ENCODE assay signal across 23 mouse cellular contexts in the genomic region with DNA sequence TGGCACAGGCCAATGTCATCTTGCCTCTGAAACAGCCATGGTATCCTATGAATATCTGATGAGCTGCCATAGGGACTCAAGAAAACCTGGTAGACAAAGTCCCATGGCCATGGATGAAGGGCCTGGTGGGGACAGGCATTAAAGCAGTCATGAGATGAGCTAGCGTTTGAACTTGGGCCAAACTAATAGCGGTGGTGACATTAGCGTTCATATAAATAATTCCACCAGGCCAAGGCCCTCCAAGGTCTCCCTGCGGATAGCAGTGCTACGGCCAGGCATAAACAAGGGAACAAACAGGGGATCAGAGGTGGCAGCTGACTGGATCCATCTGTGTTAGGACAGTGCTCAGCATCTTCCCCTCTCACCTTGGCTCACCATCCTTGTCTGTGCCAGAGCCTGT. TPM values are rescaled to one million over a fixed set of nuclear protein-coding genes. Genes with fewer than 3 reads are reported as not detected.
A peak's percentile ranks its signal among the peaks of the same experiment; 100 is the strongest.
DNase-seq lines count a peak whose midpoint lies in the region; ATAC-seq and TF ChIP-seq lines count a peak whose summit lies in the region.
"Had no signal": no experiment of that assay in that cellular context is flagged by ENCODE, and none has a peak within 500 bp of the region (broad histone marks: within the 10 kb centered on the region; RNA-seq: fewer than 3 reads in every experiment).

No protein-coding gene starts in this region.

- no peak overlapping the region for H3K27ac ChIP-seq in lung, embryonic 14.5 days (ENCODE audit: low read depth)
- H3K27ac ChIP-seq: embryonic facial prominence, embryonic 10.5 days; embryonic facial prominence, embryonic 12.5 days; forebrain, embryonic 13.5 days; forebrain, embryonic 15.5 days had no signal

- WGBS in lung, embryonic 14.5 days, result 53% methylated on average over 5 of the region's 5 CpGs

- no peak for TF ChIP-seq CTCF in lung, embryonic 14.5 days (IDR thresholded peaks at IDR 0.05; ENCODE audit: low read depth)

- no peaks in the 10 kb centered on the region for H3K9me3 ChIP-seq in lung, embryonic 14.5 days (ENCODE audit: low read depth, low read length)
- H3K9me3 ChIP-seq: embryonic facial prominence, embryonic 10.5 days; embryonic facial prominence, embryonic 12.5 days; forebrain, embryonic 13.5 days; forebrain, embryonic 15.5 days had no signal

- no peaks in the 10 kb centered on the region for H3K36me3 ChIP-seq in lung, embryonic 14.5 days (ENCODE audit: insufficient read depth)
- H3K36me3 ChIP-seq: embryonic facial prominence, embryonic 10.5 days; embryonic facial prominence, embryonic 12.5 days; forebrain, embryonic 15.5 days; G1E had no signal

- no peak for ATAC-seq in lung, embryonic 14.5 days (ENCODE audit: insufficient read depth)
- ATAC-seq: activated CD4-positive, CD25-positive, alpha-beta regulatory T cell, adult 4 months; CD4-positive, CD25-positive, alpha-beta regulatory T cell, adult 4 months; forebrain, embryonic 13.5 days; forebrain, embryonic 15.5 days; forebrain, postnatal 0 days; Patski had no signal

- H3K27me3 ChIP-seq in lung, embryonic 14.5 days (ENCODE audit: insufficient read depth, low read length), result no peaks in the 10 kb centered on the region
- H3K27me3 ChIP-seq: forebrain, embryonic 15.5 days had no signal

- no peak overlapping the region for H3K9ac ChIP-seq in lung, embryonic 14.5 days
- H3K9ac ChIP-seq: embryonic facial prominence, embryonic 12.5 days; forebrain, embryonic 13.5 days; forebrain, embryonic 15.5 days; forebrain, postnatal 0 days had no signal

- H3K4me3 ChIP-seq in lung, embryonic 14.5 days (ENCODE audit: low read depth, low read length), result no peak overlapping the region
- H3K4me3 ChIP-seq: embryonic facial prominence, embryonic 10.5 days; embryonic facial prominence, embryonic 12.5 days; forebrain, embryonic 13.5 days; forebrain, embryonic 15.5 days had no signal

- H3K4me2 ChIP-seq in lung, embryonic 14.5 days, result no peak overlapping the region
- H3K4me2 ChIP-seq: embryonic facial prominence, embryonic 12.5 days; forebrain, embryonic 13.5 days; forebrain, embryonic 15.5 days had no signal

- DNase-seq in adrenal gland, adult (ENCODE audit: inconsistent age in 2 of 2, low spot score in 1 of 2), result peak; percentile 53 to 84
- no peak for DNase-seq in adrenal gland, postnatal 25 days
- DNase-seq in lung, embryonic 14.5 days, result peak; percentile 28
- no peak for DNase-seq in lung, adult 18-20 months
- DNase-seq in adrenal gland, postnatal 14 days, result peak; percentile 63
- DNase-seq in spleen, adult 12 weeks (ENCODE audit: low spot score), result no peak
- no peak for DNase-seq in kidney, postnatal 10 days
- DNase-seq: B cell, adult 2 months; cerebellum, adult 11-12 months; cerebellum, adult 2 months; cerebellum, adult 9-10 months; cerebellum, postnatal 10 days; cerebellum, postnatal 25 days; forebrain, postnatal 0 days had no signal

- no peaks in the 10 kb centered on the region for H3K4me1 ChIP-seq in lung, embryonic 14.5 days (ENCODE audit: insufficient read depth)

RNA-seq across cellular contexts. Expression of gene Shisal1, which starts 21.2 kb away (rescaled TPM):
- 0.76 and 1.4 TPM in 2 replicates for total RNA-seq in adrenal gland, postnatal 25 days (2021)
- polyA plus RNA-seq in lung, embryonic 14.5 days (2014; fragmentation: Nextera tagmentation; extraction: Ambion mirVana), result 1.1 and 1.9 TPM in 2 replicates
- total RNA-seq in adrenal gland, postnatal 14 days (2021), result 1.8 and 2.6 TPM in 2 replicates
- total RNA-seq: CH12.LX had no signal
- polyA plus RNA-seq: activated CD4-positive, CD25-positive, alpha-beta regulatory T cell, adult 4 months; CD4-positive, CD25-positive, alpha-beta regulatory T cell, adult 4 months; G1E had no signal

Comparison
In these comparisons a context has a peak if more than half of its experiments do, and no peak if none do; other contexts are left out.
1. DNase-seq: peak in adrenal gland, adult (2 of 2), lung, embryonic 14.5 days (single experiment) and adrenal gland, postnatal 14 days (single experiment); none in adrenal gland, postnatal 25 days (single experiment), lung, adult 18-20 months (0 of 2), spleen, adult 12 weeks (single experiment) and kidney, postnatal 10 days (single experiment).